Mouse (Mus musculus): ENCODE measurements around the gene Ugcg.

- TF ChIP-seq CTCF (conservative IDR thresholded peaks at IDR 0.05; ENCODE audit: low read length), result no peak
- no peak for TF ChIP-seq NANOG (IDR thresholded peaks at IDR 0.05; ENCODE audit: borderline replicate concordance, low read length)
Observed at GRCm38 (mm10) chr4:59227047-59227446, 38.0 kb downstream of the Ugcg start.

Data from E14TG2a.4 (cell line).